9 mouse cellular contexts compared by ENCODE assay signal in the genomic region with DNA sequence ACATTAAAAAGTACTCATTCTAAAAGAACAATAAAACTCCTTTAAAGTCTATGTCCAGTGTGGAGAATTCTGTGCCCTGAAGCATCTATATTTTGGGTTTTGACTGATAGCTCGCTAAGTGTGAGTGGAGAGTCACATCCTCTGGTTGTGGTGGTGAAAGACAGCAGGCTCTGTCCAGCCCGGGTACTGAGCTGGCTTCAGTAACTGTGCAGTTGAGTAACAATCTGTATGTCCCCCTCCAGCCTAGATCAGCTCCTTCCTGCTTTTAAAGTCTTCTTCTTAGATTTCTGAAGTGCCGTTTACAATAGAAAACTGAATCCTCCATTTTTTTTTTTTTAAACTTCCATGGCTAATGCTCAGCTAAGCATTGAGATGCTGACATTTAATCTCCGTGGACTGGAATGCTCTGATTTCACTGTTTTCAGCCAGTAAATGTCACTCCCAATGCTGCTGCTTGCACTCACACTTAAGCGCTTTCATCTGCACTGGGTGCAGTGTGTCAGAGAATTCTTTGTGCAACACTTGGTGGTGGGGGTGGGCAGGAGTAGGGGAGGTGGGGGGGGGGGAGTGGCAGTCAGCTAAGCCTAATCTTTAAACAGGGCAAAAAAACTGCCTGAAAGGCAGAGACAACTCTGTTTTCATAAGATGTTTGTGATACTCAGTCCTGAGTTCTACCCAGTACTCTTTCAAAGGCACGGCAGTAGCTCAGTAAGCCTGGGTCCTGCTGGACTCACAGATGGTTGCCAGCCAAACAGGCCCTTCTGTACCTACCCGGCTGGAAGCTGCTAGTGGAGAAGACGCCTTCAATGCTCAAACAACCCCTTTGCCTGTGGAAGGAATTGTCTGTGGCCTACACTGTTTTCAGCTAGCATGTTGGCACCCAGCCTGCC. TPM values are rescaled to one million over a fixed set of nuclear protein-coding genes. Genes with fewer than 3 reads are reported as not detected.
DNase-seq lines count a peak whose midpoint lies in the region; ATAC-seq and TF ChIP-seq lines count a peak whose summit lies in the region.
"Had no signal": no experiment of that assay in that cellular context is flagged by ENCODE, and none has a peak within 500 bp of the region (broad histone marks: within the 10 kb centered on the region; RNA-seq: fewer than 3 reads in every experiment).

No protein-coding gene starts in this region.

- H3K9ac ChIP-seq in forebrain, embryonic 14.5 days (ENCODE audit: low read length), result no peak overlapping the region
- no peak overlapping the region for H3K9ac ChIP-seq in liver, embryonic 13.5 days

- peak overlapping the region; percentile 96 for H3K27ac ChIP-seq in thymus, adult 2 months (ENCODE audit: control insufficient read depth, insufficient read depth, low read length)
- peak overlapping the region; percentile 16; the same call in 1 of the 2 replicates for H3K27ac ChIP-seq in forebrain, embryonic 14.5 days (ENCODE audit: low read depth, low read length)
- H3K27ac ChIP-seq in liver, embryonic 13.5 days, result peak overlapping the region; percentile 73

- H3K4me1 ChIP-seq in thymus, adult 2 months (replicated peaks; ENCODE audit: control insufficient read depth, insufficient read depth, low read length), result peaks cover 42% of the 10 kb centered on the region
- H3K4me1 ChIP-seq in forebrain, embryonic 14.5 days (ENCODE audit: control insufficient read depth, insufficient read depth, low read length), result peaks cover 7% of the 10 kb centered on the region; the same call in 1 of the 2 replicates
- peaks cover 37% of the 10 kb centered on the region for H3K4me1 ChIP-seq in liver, embryonic 13.5 days (replicated peaks)

- H3K36me3 ChIP-seq in thymus, adult 2 months (ENCODE audit: control insufficient read depth, insufficient read depth, low read length), result no peaks in the 10 kb centered on the region
- H3K36me3 ChIP-seq in forebrain, embryonic 14.5 days (ENCODE audit: control insufficient read depth, insufficient read depth, low read length), result no peaks in the 10 kb centered on the region
- H3K36me3 ChIP-seq in liver, embryonic 13.5 days, result no peaks in the 10 kb centered on the region

- no peaks in the 10 kb centered on the region for H3K9me3 ChIP-seq in forebrain, embryonic 14.5 days (replicated peaks; ENCODE audit: control insufficient read depth, low read length)
- no peaks in the 10 kb centered on the region for H3K9me3 ChIP-seq in liver, embryonic 13.5 days (replicated peaks)

- no peak overlapping the region for H3K4me2 ChIP-seq in forebrain, embryonic 14.5 days (ENCODE audit: low read length)
- H3K4me2 ChIP-seq in liver, embryonic 13.5 days, result no peak overlapping the region

- no peak for TF ChIP-seq POLR2A in thymus, adult 2 months (IDR thresholded peaks at IDR 0.05; ENCODE audit: control insufficient read depth, extremely low read depth, insufficient read depth, low read length, poor library complexity)

- peak; percentile 54 for ATAC-seq in forebrain, embryonic 14.5 days
- ATAC-seq in liver, embryonic 13.5 days (ENCODE audit: low read depth), result no peak

- DNase-seq in thymus, adult 2 months, result no peak
- no peak for DNase-seq in thymus, postnatal 10 days (ENCODE audit: low spot score in 2 of 2)
- peak; percentile 34 for DNase-seq in forebrain, embryonic 14.5 days (ENCODE audit: low spot score)
- DNase-seq in liver, embryonic 13.5 days, result no peak
- peak; percentile 46 for DNase-seq in thymus, postnatal 4 days
- no peak for DNase-seq in spleen, postnatal 14 days (ENCODE audit: low spot score in 2 of 2)
- DNase-seq in ovary, postnatal 14 days (ENCODE audit: low spot score), result no peak
- DNase-seq: layer of hippocampus, adult 9-11 months; right cerebral cortex, postnatal 25 days had no signal

- H3K4me3 ChIP-seq in thymus, adult 2 months (ENCODE audit: control insufficient read depth, insufficient read depth, low read length), result no peak overlapping the region
- no peak overlapping the region for H3K4me3 ChIP-seq in forebrain, embryonic 14.5 days (ENCODE audit: low read depth, low read length)
- H3K4me3 ChIP-seq in liver, embryonic 13.5 days (replicated peaks), result no peak overlapping the region

- H3K27me3 ChIP-seq in thymus, adult 2 months (ENCODE audit: control insufficient read depth, insufficient read depth, low read length), result no peaks in the 10 kb centered on the region
- no peaks in the 10 kb centered on the region for H3K27me3 ChIP-seq in forebrain, embryonic 14.5 days (replicated peaks; ENCODE audit: control insufficient read depth, insufficient read depth, low read length)
- H3K27me3 ChIP-seq in liver, embryonic 13.5 days, result no peaks in the 10 kb centered on the region

- no peak for TF ChIP-seq CTCF in thymus, adult 2 months (IDR thresholded peaks at IDR 0.05; ENCODE audit: borderline replicate concordance, control insufficient read depth, extremely low read depth, insufficient read depth, low read length, poor library complexity)

- WGBS in thymus, adult 2 months, result 26% methylated on average over 8 of the region's 8 CpGs
- WGBS in forebrain, embryonic 14.5 days, result 21% methylated on average over 8 of the region's 8 CpGs
- WGBS in liver, embryonic 13.5 days (ENCODE audit: insufficient replicate concordance), result 30% methylated on average over 8 of the region's 8 CpGs

RNA-seq across cellular contexts. Expression of a gene that starts 52.7 kb away (rescaled TPM):
- polyA plus RNA-seq in thymus, adult 2 months (2012; rRNA removed), result 11.8 and 14.5 TPM in 2 replicates
- polyA plus RNA-seq in forebrain, embryonic 14.5 days (2014; fragmentation: Nextera tagmentation; extraction: Ambion mirVana), result 40.9 and 46.6 TPM in 2 replicates
- 17.7 and 20.0 TPM in 2 replicates for polyA plus RNA-seq in liver, embryonic 13.5 days (2015; fragmentation: Nextera tagmentation; extraction: Ambion mirVana)

Comparison
In these comparisons a context has a peak if more than half of its experiments do, and no peak if none do; other contexts are left out.
1. DNase-seq: peak in forebrain, embryonic 14.5 days (single experiment) and thymus, postnatal 4 days (single experiment); none in thymus, adult 2 months (single experiment), thymus, postnatal 10 days (0 of 2), liver, embryonic 13.5 days (single experiment), spleen, postnatal 14 days (0 of 2) and ovary, postnatal 14 days (single experiment).
2. H3K27ac ChIP-seq: peak in every context shown above with its lines; median percentile 96 in thymus, adult 2 months; 73 in liver, embryonic 13.5 days; 16 in forebrain, embryonic 14.5 days.